Mouse (Mus musculus): Measurements from ENCODE around the gene Trim41. TPM values are rescaled to one million over a fixed set of nuclear protein-coding genes. Genes with fewer than 3 reads are reported as not detected.

The Trim41 gene
- 5.0 and 6.7 TPM in 2 replicates for polyA plus RNA-seq (2015; fragmentation: Nextera tagmentation; extraction: Ambion mirVana)

DNA sequence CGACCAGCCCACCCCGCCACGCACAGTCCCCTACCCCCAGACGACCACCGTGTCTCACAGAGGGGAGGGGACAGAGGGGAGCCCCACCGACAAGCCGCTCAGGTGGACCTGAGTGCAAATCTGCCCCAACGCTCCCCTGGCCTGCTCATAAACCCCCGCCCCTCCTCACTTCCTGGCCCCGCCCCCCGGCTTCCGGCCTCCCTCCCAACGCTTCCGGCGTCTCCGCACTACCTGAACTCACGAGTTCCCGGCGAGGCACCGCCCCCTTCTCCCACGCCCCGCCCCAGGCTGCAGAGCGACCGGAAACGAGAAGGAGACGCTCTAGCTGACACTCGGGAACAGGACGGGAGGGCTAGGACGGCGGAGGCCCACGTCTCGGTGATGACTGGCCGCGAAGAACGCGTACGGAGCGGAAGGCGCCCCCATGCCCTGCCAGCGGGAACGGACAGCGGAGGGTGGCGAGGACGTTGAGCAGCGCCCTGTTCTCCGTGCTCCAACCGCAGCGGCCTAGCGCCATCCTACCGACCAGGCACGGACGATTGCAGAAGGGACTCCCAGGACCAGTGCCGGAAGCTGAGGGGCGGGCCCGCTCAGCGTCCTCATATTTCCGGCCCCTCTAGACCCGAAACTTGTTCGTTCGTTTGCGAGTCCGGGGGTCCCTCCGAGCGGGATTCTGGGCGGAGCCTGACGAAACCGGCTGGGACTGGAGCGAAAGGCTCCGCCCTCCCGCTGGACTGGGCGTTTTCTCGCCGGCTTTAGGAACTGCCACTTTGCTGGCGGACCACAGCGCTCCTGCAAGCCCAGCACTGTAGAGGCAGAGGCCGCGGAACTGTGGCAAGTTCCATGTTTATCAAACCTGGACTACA lies at the start of gene Trim41:
TSS of gene Trim41 (minus strand) at position 554 of the 866 bp plus-strand sequence.
- Histone ChIP-seq H3K36me3 (peaks cover 5% of the 10 kb centered on the region; the same call in 1 of the 2 replicates), H3K27ac (peak within 1 kb of the TSS; percentile 99), H3K4me3 (replicated peaks) (peak within 1 kb of the TSS; percentile 89), H3K9ac (peak within 1 kb of the TSS; percentile 86), H3K9me3 (no peaks in the 10 kb centered on the region), H3K4me2 (peak within 1 kb of the TSS; percentile 87), H3K27me3 (replicated peaks) (no peaks in the 10 kb centered on the region), H3K4me1 (peaks cover 19% of the 10 kb centered on the region)
- ATAC-seq (ENCODE audit: insufficient read depth, low FRiP score, low read depth): peak; percentile 95
- under 1% methylated on average over 72 of the region's 77 CpGs for WGBS

DNA sequence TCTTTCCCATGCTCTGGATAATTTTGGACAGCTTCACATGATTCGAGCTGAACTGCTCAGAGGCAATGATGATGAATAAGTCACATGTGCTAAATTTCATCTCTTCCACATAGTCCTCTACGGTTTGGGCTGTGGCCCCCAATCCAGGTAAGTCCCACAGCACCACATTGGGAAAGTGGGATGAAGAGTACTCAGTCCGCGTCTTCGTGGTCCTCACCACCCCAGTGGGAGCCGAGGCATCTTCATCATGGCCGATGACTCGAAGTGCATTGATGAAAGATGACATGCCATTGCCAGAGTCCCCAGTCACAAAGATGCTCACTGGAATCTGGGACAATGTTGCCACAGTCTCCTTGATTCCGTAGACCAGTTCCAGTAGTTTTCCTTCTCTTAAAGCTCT lies 49.3 kb upstream of the Trim41 start:
- 96% methylated on average over 9 of the region's 9 CpGs for WGBS
- ATAC-seq (ENCODE audit: insufficient read depth, low FRiP score, low read depth): no peak
- Histone ChIP-seq H3K9me3 (no peaks in the 10 kb centered on the region), H3K27me3 (replicated peaks) (no peaks in the 10 kb centered on the region), H3K4me3 (replicated peaks) (no peak overlapping the region), H3K4me1 (peaks cover 11% of the 10 kb centered on the region; the same call in 1 of the 2 replicates), H3K4me2 (no peak overlapping the region), H3K36me3 (peaks cover 4% of the 10 kb centered on the region; the same call in 1 of the 2 replicates), H3K9ac (no peak overlapping the region), H3K27ac (no peak overlapping the region)

DNA sequence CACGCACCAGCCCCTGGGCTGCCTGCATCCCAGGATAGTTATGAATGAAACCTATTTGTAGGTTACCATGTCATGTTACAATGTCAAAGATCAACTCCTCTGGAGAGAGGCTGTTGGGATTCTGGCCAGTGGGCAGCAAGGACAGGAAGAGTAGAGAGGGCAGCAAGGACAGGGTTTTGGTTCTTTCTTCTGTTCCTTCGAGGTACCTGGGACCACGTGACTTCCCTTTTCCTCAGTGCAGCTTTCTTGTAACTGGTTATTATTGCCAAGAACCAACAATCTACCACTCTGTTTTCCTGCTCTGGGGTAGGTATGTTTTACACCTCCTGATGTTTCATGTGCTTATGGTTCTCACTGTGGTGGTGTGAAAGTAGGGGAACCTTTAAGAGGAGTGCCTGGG lies 46.7 kb upstream of the Trim41 start:
- Histone ChIP-seq H3K9ac (no peak overlapping the region), H3K27ac (no peak overlapping the region), H3K36me3 (peaks cover 4% of the 10 kb centered on the region; the same call in 1 of the 2 replicates), H3K4me2 (no peak overlapping the region), H3K4me3 (replicated peaks) (no peak overlapping the region), H3K27me3 (replicated peaks) (no peaks in the 10 kb centered on the region), H3K9me3 (no peaks in the 10 kb centered on the region), H3K4me1 (no peaks in the 10 kb centered on the region)
- WGBS: 81% methylated on average over 3 of the region's 3 CpGs
- ATAC-seq (ENCODE audit: insufficient read depth, low FRiP score, low read depth): no peak

DNA sequence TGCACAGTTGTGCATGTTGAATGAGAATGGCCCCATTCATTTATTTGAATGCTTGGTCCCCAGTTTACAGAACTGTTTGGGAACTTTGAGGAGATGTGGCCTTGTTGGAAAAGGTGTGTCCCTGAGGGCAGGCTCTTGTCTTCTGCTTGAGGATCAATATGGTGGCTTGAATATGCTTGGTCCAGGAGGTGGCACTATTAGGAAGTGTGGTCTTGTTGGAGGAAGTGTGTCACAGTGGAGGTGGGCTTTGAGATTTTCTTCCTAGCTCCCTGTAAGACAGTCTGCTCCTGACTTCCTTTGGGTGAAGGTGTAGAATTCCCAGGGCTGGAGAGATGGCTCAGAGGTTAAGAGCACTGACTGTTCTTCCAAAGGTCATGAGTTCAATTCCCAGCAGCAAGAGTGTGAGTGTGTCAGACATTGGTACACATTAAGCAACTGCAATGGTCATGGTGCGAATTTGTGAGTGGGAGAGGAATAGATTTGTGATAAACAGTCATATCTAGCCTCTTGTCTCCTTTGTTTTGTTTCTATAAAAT lies 45.7 kb upstream of the Trim41 start:
- 0 out of 2 replicates have a peak, but pooled peaks cover 8% of the 10 kb centered on the region for H3K4me1 ChIP-seq
- no peak overlapping the region for H3K9ac ChIP-seq
- no peak overlapping the region for H3K27ac ChIP-seq
- H3K27me3 ChIP-seq (replicated peaks): no peaks in the 10 kb centered on the region
- peaks cover 4% of the 10 kb centered on the region; the same call in 1 of the 2 replicates for H3K36me3 ChIP-seq
- no peak overlapping the region for H3K4me2 ChIP-seq
- no peaks in the 10 kb centered on the region for H3K9me3 ChIP-seq
- ATAC-seq (ENCODE audit: insufficient read depth, low FRiP score, low read depth): no peak
- 78% methylated on average over 1 of the region's 1 CpGs for WGBS
- no peak overlapping the region for H3K4me3 ChIP-seq (replicated peaks)

DNA sequence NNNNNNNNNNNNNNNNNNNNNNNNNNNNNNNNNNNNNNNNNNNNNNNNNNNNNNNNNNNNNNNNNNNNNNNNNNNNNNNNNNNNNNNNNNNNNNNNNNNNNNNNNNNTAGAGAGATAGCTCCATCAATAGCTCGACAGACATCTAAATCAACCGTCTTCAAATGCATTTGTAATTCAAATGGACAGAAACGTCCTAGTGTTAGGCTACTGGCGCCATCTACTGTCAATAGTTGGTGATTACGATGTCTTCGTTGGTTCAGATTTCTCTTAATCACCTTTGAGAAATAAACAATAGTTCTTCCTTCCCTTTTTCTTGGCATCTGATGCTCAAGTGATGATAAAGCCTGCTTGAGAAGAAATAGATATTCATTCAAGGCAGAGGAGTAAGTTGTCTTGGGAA lies 41.9 kb upstream of the Trim41 start:
- Histone ChIP-seq H3K9ac (no peak overlapping the region), H3K27ac (no peak overlapping the region), H3K4me2 (peak overlapping the region; percentile 67), H3K9me3 (no peaks in the 10 kb centered on the region), H3K27me3 (replicated peaks) (no peaks in the 10 kb centered on the region), H3K36me3 (no peaks in the 10 kb centered on the region), H3K4me1 (peaks cover 18% of the 10 kb centered on the region), H3K4me3 (replicated peaks) (peak overlapping the region; percentile 66; the same call in 1 of the 2 replicates)
- no peak for ATAC-seq (ENCODE audit: insufficient read depth, low FRiP score, low read depth)
- under 1% methylated on average over 6 of the region's 6 CpGs for WGBS

DNA sequence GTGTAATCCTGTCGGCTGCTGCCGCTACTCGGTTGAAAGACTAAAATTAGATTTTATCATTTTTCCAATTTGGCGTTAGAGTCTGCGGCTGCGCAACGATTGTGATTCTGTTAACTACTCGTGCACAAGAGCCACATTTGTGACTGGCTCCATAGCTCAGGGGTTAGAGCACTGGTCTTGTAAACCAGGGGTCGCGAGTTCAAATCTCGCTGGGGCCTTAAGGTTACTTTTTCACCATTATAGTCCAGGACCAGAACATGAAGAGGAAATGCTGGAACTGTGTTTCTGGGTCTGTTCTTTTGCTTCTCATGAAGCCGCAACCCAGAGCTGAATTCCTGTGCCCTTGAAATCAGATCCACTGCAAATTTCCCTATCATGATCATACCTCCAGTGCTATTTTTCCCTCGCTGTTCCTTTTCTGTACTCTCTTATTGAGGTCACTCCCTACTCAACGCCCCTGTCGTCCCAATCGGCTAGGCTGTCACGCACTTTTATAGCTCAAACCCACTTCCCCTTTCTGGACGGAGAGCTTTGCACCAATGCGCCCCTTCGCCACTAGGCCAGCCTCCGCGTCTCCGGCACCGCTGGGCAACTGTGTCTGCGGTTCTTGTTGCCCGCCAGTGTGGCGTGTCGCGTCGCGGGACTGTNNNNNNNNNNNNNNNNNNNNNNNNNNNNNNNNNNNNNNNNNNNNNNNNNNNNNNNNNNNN lies 36.5 kb upstream of the Trim41 start:
- ATAC-seq (ENCODE audit: insufficient read depth, low FRiP score, low read depth): peak; percentile 68
- Histone ChIP-seq H3K27ac (0 out of 2 replicates have a peak overlapping the region, but pooled peaks have one; percentile 27), H3K4me3 (replicated peaks) (peak overlapping the region; percentile 66), H3K27me3 (replicated peaks) (no peaks in the 10 kb centered on the region), H3K4me2 (peak overlapping the region; percentile 93), H3K4me1 (peaks cover 23% of the 10 kb centered on the region), H3K9ac (peak overlapping the region; percentile 47; the same call in 1 of the 2 replicates), H3K36me3 (no peaks in the 10 kb centered on the region), H3K9me3 (no peaks in the 10 kb centered on the region)
- WGBS: under 1% methylated on average over 31 of the region's 31 CpGs

DNA sequence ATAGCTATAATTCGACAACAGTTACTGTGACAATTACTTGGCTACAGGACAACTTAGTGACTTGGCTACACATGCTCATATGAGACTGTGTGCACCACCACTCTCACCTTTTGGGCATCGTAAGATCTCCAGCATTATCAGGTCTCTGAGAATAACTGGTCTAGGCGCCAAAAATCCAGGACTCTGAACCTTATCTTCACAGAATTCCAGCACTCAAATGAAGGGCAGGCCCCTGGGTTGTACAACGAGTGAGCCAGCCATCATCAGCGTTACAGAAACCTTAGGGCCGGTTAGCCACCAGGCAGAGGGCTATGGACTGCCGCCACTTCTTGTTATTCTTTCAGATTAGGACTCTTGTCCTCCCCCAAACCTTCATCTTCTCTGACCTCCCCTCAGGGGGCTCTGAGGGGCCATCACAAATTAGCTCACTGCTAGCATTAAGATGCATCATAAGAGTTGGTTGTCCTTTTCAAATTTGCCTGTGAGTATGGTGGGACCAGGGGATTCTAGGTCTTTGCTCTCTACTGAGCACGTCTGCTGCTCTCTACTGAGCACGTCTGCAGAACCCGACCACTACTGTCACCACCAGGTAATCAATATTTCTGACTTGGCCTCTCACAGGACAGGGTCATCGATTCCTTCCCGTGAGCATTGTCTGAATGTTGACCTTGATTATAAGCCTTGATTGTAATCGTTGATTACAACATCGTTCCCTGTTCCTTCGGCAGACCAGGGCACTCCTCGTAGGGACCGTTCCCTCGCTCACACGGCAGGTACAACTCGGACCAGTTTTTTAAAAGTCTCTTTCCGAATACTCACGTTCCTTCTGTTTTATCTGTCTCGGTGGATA lies 35.7 kb upstream of the Trim41 start:
- H3K27me3 ChIP-seq (replicated peaks): no peaks in the 10 kb centered on the region
- H3K4me1 ChIP-seq: peaks cover 15% of the 10 kb centered on the region
- WGBS: 9% methylated on average over 23 of the region's 23 CpGs
- no peak overlapping the region for H3K27ac ChIP-seq
- H3K9ac ChIP-seq: no peak overlapping the region
- no peak for ATAC-seq (ENCODE audit: insufficient read depth, low FRiP score, low read depth)
- H3K36me3 ChIP-seq: no peaks in the 10 kb centered on the region
- peak overlapping the region; percentile 93 for H3K4me2 ChIP-seq
- H3K9me3 ChIP-seq: no peaks in the 10 kb centered on the region
- peak overlapping the region; percentile 66 for H3K4me3 ChIP-seq (replicated peaks)

DNA sequence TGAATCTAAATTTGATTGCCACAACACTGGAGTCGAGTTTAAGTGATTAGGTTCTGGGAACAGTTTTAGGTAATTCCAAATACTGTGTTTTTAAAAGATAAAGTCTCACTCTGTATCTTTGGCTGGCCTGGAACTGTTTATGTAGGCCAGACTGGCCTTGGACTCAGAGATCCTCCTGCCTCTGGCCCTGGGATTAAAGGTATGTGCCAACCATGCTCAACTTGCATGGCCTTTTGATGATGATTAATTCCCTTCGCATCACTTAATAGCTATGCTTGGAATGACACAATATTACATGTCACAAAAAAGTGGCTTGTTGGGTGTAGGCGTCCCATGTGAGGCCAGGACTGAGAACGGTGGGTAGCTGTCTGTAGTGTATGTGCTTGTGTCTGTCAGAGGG lies 35.0 kb upstream of the Trim41 start:
- no peaks in the 10 kb centered on the region for H3K36me3 ChIP-seq
- H3K4me1 ChIP-seq: peaks cover 15% of the 10 kb centered on the region
- no peaks in the 10 kb centered on the region for H3K9me3 ChIP-seq
- no peak overlapping the region for H3K9ac ChIP-seq
- H3K27ac ChIP-seq: no peak overlapping the region
- no peaks in the 10 kb centered on the region for H3K27me3 ChIP-seq (replicated peaks)
- no peak for ATAC-seq (ENCODE audit: insufficient read depth, low FRiP score, low read depth)
- no peak overlapping the region for H3K4me3 ChIP-seq (replicated peaks)
- 78% methylated on average over 4 of the region's 4 CpGs for WGBS
- no peak overlapping the region for H3K4me2 ChIP-seq

GRCm38 (mm10) chr11:48851270-48851995 lies 34.3 kb upstream of the Trim41 start:
- H3K27me3 ChIP-seq (replicated peaks): no peaks in the 10 kb centered on the region
- no peak for ATAC-seq (ENCODE audit: insufficient read depth, low FRiP score, low read depth)

DNA sequence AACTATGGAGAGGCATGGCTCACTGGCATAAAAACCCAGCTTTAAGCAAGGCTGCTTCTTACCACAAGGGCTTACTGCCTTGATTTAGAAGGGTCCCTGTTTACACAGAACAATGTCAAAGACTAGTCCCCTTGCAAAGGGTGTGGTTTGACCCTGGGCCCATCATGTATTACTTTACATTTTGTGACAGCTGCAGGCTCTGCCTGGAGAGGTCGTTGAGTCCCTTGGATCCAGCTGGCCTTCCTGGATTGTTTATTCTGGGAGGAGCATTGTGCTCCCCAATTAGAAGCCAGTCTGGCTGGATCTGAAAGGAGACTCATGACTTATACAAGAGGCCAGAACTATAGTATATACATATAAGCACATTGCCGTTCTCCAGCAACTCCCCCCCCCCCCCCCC lies 33.1 kb upstream of the Trim41 start:
- H3K4me3 ChIP-seq (replicated peaks): no peak overlapping the region
- no peak overlapping the region for H3K27ac ChIP-seq
- WGBS: 30% methylated on average over 2 of the region's 2 CpGs
- H3K9ac ChIP-seq: no peak overlapping the region
- H3K9me3 ChIP-seq: no peaks in the 10 kb centered on the region
- no peaks in the 10 kb centered on the region for H3K27me3 ChIP-seq (replicated peaks)
- no peaks in the 10 kb centered on the region for H3K36me3 ChIP-seq
- ATAC-seq (ENCODE audit: insufficient read depth, low FRiP score, low read depth): no peak
- H3K4me1 ChIP-seq: peaks cover 15% of the 10 kb centered on the region
- H3K4me2 ChIP-seq: no peak overlapping the region; the same call in 1 of the 2 replicates

More at GRCm38 (mm10) chr11:48851270-48851995, 34.3 kb upstream of the Trim41 start:
- Histone ChIP-seq H3K4me3 (replicated peaks) (no peak overlapping the region), H3K36me3 (no peaks in the 10 kb centered on the region), H3K9ac (no peak overlapping the region), H3K9me3 (no peaks in the 10 kb centered on the region), H3K4me1 (peaks cover 15% of the 10 kb centered on the region), H3K4me2 (no peak overlapping the region), H3K27ac (no peak overlapping the region)
- 80% methylated on average over 4 of the region's 4 CpGs for WGBS

Data from stomach, embryonic 15.5 days (tissue).